Mouse (Mus musculus): Measurements from ENCODE around the gene Clec3a.

GRCm38 (mm10) chr8:114452781-114453221 lies 34.9 kb downstream of the Clec3a start:
- peak; percentile 88 for TF ChIP-seq CTCF (IDR thresholded peaks at IDR 0.05)
- peak; percentile 67; the same call in 1 of the 2 replicates for TF ChIP-seq EP300 (IDR thresholded peaks at IDR 0.05)
